In the genomic region with DNA sequence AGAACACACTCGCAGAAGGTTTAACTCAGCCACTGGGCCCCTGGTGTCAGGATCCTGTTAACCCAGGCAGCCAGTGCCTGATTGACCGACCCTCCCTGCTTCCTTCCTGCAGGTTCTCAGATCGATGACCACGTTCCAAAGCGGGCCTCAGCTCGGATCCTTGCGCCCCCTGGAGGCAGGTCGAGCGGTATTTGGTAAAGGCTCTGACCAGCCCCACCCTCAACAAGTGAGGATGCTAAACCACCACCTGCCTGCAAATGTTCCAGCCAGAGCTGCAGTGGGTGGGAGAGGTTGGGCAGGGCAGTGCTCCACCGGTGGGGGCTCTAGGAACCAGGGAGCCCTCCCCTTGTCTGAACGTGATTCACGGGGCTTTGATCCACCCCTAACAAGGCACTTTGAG, we compare ENCODE assay signal across 8 mouse cellular contexts. TPM values are rescaled to one million over a fixed set of nuclear protein-coding genes. Genes with fewer than 3 reads are reported as not detected.
DNase-seq lines count a peak whose midpoint lies in the region; ATAC-seq and TF ChIP-seq lines count a peak whose summit lies in the region.

No protein-coding gene starts in this region.

- H3K4me3 ChIP-seq in E14TG2a.4 (replicated peaks; ENCODE audit: low read length): no peak overlapping the region
- no peak overlapping the region for H3K4me3 ChIP-seq in forebrain, embryonic 14.5 days (ENCODE audit: low read depth, low read length)
- no peak overlapping the region for H3K4me3 ChIP-seq in lung, embryonic 14.5 days (ENCODE audit: low read depth, low read length)

- intact Hi-C loops in heart, postnatal 10 days (cut with DNase I): loop anchor here (1.0 to 2.0 kb wide), 3 partner anchors 17 to 87 kb away; no protein-coding TSS in a partner anchor

- DNase-seq in c-Kit-positive CD71-positive TER-119-negative erythroid progenitor cells, embryonic 14.5 days (ENCODE audit: low read depth): peak; percentile 54
- peak; percentile 74 for DNase-seq in forebrain, embryonic 14.5 days (ENCODE audit: low spot score)
- peak; percentile 78 to 90 for DNase-seq in heart, postnatal 10 days
- DNase-seq in large intestine, adult 2 months (ENCODE audit: low read depth, low spot score): peak; percentile 31
- peak; percentile 88 for DNase-seq in lung, embryonic 14.5 days
- DNase-seq in ovary, postnatal 14 days (ENCODE audit: low spot score): peak; percentile 80
- DNase-seq in thymus, postnatal 14 days: peak; percentile 76

- peak; percentile 67 for TF ChIP-seq CTCF in E14TG2a.4 (conservative IDR thresholded peaks at IDR 0.05; ENCODE audit: low read length)
- TF ChIP-seq CTCF in lung, embryonic 14.5 days (IDR thresholded peaks at IDR 0.05; ENCODE audit: low read depth): peak; percentile 88

- H3K4me1 ChIP-seq in E14TG2a.4 (replicated peaks; ENCODE audit: low read depth, low read length): peaks cover 27% of the 10 kb centered on the region
- H3K4me1 ChIP-seq in forebrain, embryonic 14.5 days (ENCODE audit: control insufficient read depth, insufficient read depth, low read length): no peaks in the 10 kb centered on the region
- no peaks in the 10 kb centered on the region; the same call in 1 of the 2 replicates for H3K4me1 ChIP-seq in lung, embryonic 14.5 days (ENCODE audit: insufficient read depth)

- WGBS in forebrain, embryonic 14.5 days: 14% methylated on average over 12 of the region's 12 CpGs
- WGBS in large intestine, adult 2 months: 13% methylated on average over 12 of the region's 12 CpGs
- 13% methylated on average over 12 of the region's 12 CpGs for WGBS in lung, embryonic 14.5 days

- H3K36me3 ChIP-seq in E14TG2a.4 (ENCODE audit: insufficient read depth, low read length): peaks cover 9% of the 10 kb centered on the region; the same call in 1 of the 2 replicates
- H3K36me3 ChIP-seq in forebrain, embryonic 14.5 days (ENCODE audit: control insufficient read depth, insufficient read depth, low read length): peaks cover 82% of the 10 kb centered on the region
- H3K36me3 ChIP-seq in lung, embryonic 14.5 days (ENCODE audit: insufficient read depth): no peaks in the 10 kb centered on the region

- H3K27ac ChIP-seq in forebrain, embryonic 14.5 days (ENCODE audit: low read depth, low read length): peak overlapping the region; percentile 39; the same call in 1 of the 2 replicates
- no peak overlapping the region for H3K27ac ChIP-seq in lung, embryonic 14.5 days (ENCODE audit: low read depth)

- no peak overlapping the region for H3K4me2 ChIP-seq in forebrain, embryonic 14.5 days (ENCODE audit: low read length)
- H3K4me2 ChIP-seq in lung, embryonic 14.5 days: no peak overlapping the region

- H3K9ac ChIP-seq in forebrain, embryonic 14.5 days (ENCODE audit: low read length): no peak overlapping the region
- H3K9ac ChIP-seq in lung, embryonic 14.5 days: no peak overlapping the region

- H3K27me3 ChIP-seq in E14TG2a.4 (ENCODE audit: insufficient read depth, low read length): peaks cover 12% of the 10 kb centered on the region; the same call in 1 of the 2 replicates
- no peaks in the 10 kb centered on the region for H3K27me3 ChIP-seq in forebrain, embryonic 14.5 days (replicated peaks; ENCODE audit: control insufficient read depth, insufficient read depth, low read length)
- no peaks in the 10 kb centered on the region for H3K27me3 ChIP-seq in lung, embryonic 14.5 days (ENCODE audit: insufficient read depth, low read length)

- peak; percentile 66 for ATAC-seq in forebrain, embryonic 14.5 days
- peak; percentile 69 for ATAC-seq in lung, embryonic 14.5 days (ENCODE audit: insufficient read depth)

- no peaks in the 10 kb centered on the region for H3K9me3 ChIP-seq in E14TG2a.4 (ENCODE audit: low read length)
- no peaks in the 10 kb centered on the region for H3K9me3 ChIP-seq in forebrain, embryonic 14.5 days (replicated peaks; ENCODE audit: control insufficient read depth, low read length)
- no peaks in the 10 kb centered on the region for H3K9me3 ChIP-seq in lung, embryonic 14.5 days (ENCODE audit: low read depth, low read length)

RNA-seq across cellular contexts. Expression of a gene that starts 18.3 kb away (rescaled TPM):
- 66.1 and 93.3 TPM in 2 replicates for polyA plus RNA-seq in forebrain, embryonic 14.5 days (2014; fragmentation: Nextera tagmentation; extraction: Ambion mirVana)
- total RNA-seq in heart, postnatal 10 days (2021): 10 to 100 TPM; 24.8 to 26.5 TPM
- polyA plus RNA-seq in large intestine, adult 2 months (2012; rRNA removed): 25.3 and 26.2 TPM in 2 replicates
- polyA plus RNA-seq in lung, embryonic 14.5 days (2014; fragmentation: Nextera tagmentation; extraction: Ambion mirVana): 17.9 and 18.2 TPM in 2 replicates

Comparison
In these comparisons a context has a peak if more than half of its experiments do, and no peak if none do; other contexts are left out.
1. DNase-seq: peak in every context shown above with its lines; median percentile 88 in lung, embryonic 14.5 days; 84 in heart, postnatal 10 days; 80 in ovary, postnatal 14 days; 76 in thymus, postnatal 14 days; 74 in forebrain, embryonic 14.5 days; 54 in c-Kit-positive CD71-positive TER-119-negative erythroid progenitor cells, embryonic 14.5 days; 31 in large intestine, adult 2 months.